Mouse (Mus musculus) heart, adult 2 months (tissue): ENCODE data around the gene Anks1. TPM values are rescaled to one million over a fixed set of nuclear protein-coding genes. Genes with fewer than 3 reads are reported as not detected.

Source experiments
- DNase-seq, 2 experiments: peaks; one replicate each; pipeline ENCODE4 v3.0.0; 2021
- H3K27ac ChIP-seq: fragments of 200-600 bp; 2 replicates; pipeline ENCODE4 v1.8.1; 2022
- H3K27me3 ChIP-seq: fragments of 200-500 bp; 2 replicates; pipeline ENCODE4 v1.6.1; 2012; ENCODE audit warnings: mild to moderate bottlenecking, low read length, inconsistent platforms, mixed read lengths; ENCODE audit not compliant: control insufficient read depth, insufficient read depth
- H3K36me3 ChIP-seq: fragments of 200-500 bp; 2 replicates; pipeline ENCODE4 v1.6.1; 2012; ENCODE audit warnings: low read length, inconsistent platforms; ENCODE audit not compliant: control insufficient read depth, insufficient read depth
- H3K4me1 ChIP-seq: fragments of 200-500 bp; 2 replicates; pipeline ENCODE4 v1.6.1; 2011; ENCODE audit warnings: low read length; ENCODE audit not compliant: control insufficient read depth, insufficient read depth
- H3K4me3 ChIP-seq: fragments of 200-600 bp; 2 replicates; pipeline ENCODE4 v1.8.1; 2022
- H3K79me2 ChIP-seq: fragments of 200-500 bp; replicated peaks from 2 replicates; pipeline ENCODE4 v1.6.1; 2012; ENCODE audit warnings: mild to moderate bottlenecking, inconsistent platforms, low read length, moderate library complexity, mixed read lengths; ENCODE audit not compliant: control insufficient read depth, insufficient read depth
- H3K9ac ChIP-seq: fragments of 200-500 bp; 2 replicates; pipeline ENCODE4 v1.6.1; 2012; ENCODE audit warnings: low read depth, mild to moderate bottlenecking, control low read depth, inconsistent platforms, low read length, mixed read lengths
- CTCF ChIP-seq: fragments of 200-600 bp; IDR thresholded peaks from 2 replicates; pipeline ENCODE4 v1.8.1; 2022; ENCODE audit warnings: antibody characterized with exemption, mild to moderate bottlenecking, moderate library complexity
- EP300 ChIP-seq: fragments of 200-500 bp; IDR thresholded peaks from 2 replicates; pipeline ENCODE4 v1.6.1; 2011; ENCODE audit warnings: low read depth, low read length, control low read depth; ENCODE audit not compliant: insufficient read depth
- POLR2A ChIP-seq: fragments of 200-500 bp; IDR thresholded peaks from 2 replicates; pipeline ENCODE4 v1.6.1; 2011; ENCODE audit warnings: mild to moderate bottlenecking, low read depth, low read length, control low read depth; ENCODE audit not compliant: insufficient read depth
- WGBS: fragments of 180-500 bp; shearing (Covaris S2); methylation state at CpG from one replicate; pipeline ENCODE4 v1.1.7; 2018; 5-methylcytosine and 5-hydroxymethylcytosine counted together
- intact Hi-C: fragments of 180-260 bp; cut with DNase I; formaldehyde crosslinking; loops from one replicate; pipeline ENCODE4 v1.15.1; 2025
- polyA plus RNA-seq: library from polyadenylated mRNA; depleted of rRNA; stranded (reverse); fragments of >200 nt; gene quantifications from 2 replicates; pipeline ENCODE4 v1.2.3, GENCODE M21; 2012
- total RNA-seq, 2 experiments: library from RNA; stranded (reverse); gene quantifications; 2 replicates each; pipeline ENCODE4 v1.2.3; 2021

The Anks1 gene
- total and polyA plus RNA-seq, 3 experiments: 51.6 to 76.4 (median 64.4) TPM

DNA sequence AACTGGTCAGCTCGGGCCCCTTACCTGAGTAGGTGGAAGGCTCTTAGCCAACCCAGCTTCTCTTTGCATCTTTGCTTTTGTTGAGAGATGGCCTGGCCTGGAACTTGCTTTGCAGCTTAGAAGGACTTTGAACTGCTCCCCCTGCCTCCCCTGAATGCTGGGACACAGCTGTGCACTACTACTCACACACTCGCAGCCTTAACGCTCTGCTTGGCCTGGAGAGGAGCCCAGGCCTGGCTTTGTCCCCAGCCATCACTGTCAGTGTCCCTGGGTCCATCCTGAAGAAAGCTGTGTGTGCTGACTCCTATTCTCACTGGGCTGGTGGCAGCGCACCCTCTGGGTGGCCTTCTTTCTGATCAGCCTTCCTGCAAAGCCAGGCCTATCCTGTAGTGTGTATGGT, 11.6 kb downstream of the Anks1 start:
- TF ChIP-seq EP300 (no peak), POLR2A (no peak), CTCF (no peak)
- WGBS: 53% methylated on average over 4 of the region's 4 CpGs

DNA sequence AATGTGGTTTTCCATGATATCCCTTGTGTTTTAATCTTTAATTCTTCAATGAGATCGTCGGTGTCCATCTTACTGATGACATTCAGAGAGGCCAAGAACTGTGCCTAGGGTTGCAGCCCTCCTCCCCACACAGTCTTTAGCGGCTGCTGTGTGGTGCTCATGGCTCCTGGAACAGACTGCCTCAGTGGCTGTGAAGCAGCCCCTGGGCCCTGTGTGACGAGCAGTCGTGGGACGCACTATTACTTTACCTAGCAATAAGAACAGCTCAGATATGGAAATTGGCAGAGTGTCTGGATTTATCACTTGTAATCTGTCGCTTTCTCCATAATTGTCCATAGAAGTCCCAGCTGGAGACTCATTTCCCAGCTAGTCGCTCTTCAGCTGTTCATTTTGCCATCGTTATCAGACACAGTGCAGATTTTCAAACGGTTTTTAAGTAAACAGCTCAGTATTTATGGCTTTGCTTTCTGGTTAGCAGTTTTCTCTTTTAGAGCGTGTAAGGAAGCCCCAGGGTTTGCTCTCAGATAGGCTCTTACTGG, 13.1 kb downstream of the Anks1 start:
- H3K9ac ChIP-seq: no peak overlapping the region
- no peak for TF ChIP-seq POLR2A
- TF ChIP-seq CTCF: no peak
- no peak for TF ChIP-seq EP300

More for the DNA sequence above, 11.6 kb downstream of the Anks1 start:
- no peaks in the 10 kb centered on the region; the same call in none of the 2 replicates for H3K36me3 ChIP-seq
- peak in 1 of 2 experiments; percentile 35 for DNase-seq
- peaks cover 7% of the 10 kb centered on the region for H3K4me1 ChIP-seq
- H3K4me3 ChIP-seq: no peak overlapping the region
- intact Hi-C loops: no loop called here
- no peaks in the 10 kb centered on the region for H3K27me3 ChIP-seq
- H3K27ac ChIP-seq: no peak overlapping the region
- H3K79me2 ChIP-seq: peaks cover 5% of the 10 kb centered on the region
- no peak overlapping the region for H3K9ac ChIP-seq

DNA sequence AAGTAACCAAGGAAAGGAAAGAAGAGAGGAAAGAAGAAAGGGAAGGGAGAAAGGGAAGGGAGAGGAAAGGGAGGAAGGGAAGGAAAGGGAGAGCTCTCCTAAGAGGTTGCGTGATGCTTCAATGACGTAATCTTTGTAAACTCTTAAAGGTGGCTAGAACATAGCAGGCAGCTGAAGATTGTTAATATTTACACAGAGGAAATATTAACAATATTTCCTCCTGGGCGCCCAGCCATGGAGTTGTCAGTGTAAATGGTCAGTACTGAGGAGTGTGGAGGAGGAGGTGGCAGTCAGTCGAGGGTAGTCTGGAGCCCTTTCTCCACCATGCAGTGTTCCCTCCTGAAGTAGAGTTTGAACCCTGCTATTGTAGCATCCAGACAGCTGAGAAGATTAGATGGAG, 15.9 kb downstream of the Anks1 start:
- peaks cover 6% of the 10 kb centered on the region for H3K79me2 ChIP-seq
- TF ChIP-seq CTCF (no peak), EP300 (no peak), POLR2A (no peak)
- 60% methylated on average over 4 of the region's 4 CpGs for WGBS
- no peak overlapping the region for H3K9ac ChIP-seq
- no peak for DNase-seq
- peaks cover 14% of the 10 kb centered on the region for H3K4me1 ChIP-seq
- no peaks in the 10 kb centered on the region for H3K27me3 ChIP-seq
- intact Hi-C loops: no loop called here
- no peaks in the 10 kb centered on the region for H3K36me3 ChIP-seq
- H3K4me3 ChIP-seq: no peak overlapping the region
- no peak overlapping the region for H3K27ac ChIP-seq

More for the DNA sequence above, 13.1 kb downstream of the Anks1 start:
- H3K27me3 ChIP-seq: no peaks in the 10 kb centered on the region
- intact Hi-C loops: no loop called here
- peaks cover 12% of the 10 kb centered on the region for H3K4me1 ChIP-seq
- DNase-seq: no peak
- H3K36me3 ChIP-seq: no peaks in the 10 kb centered on the region; the same call in none of the 2 replicates
- peaks cover 4% of the 10 kb centered on the region for H3K79me2 ChIP-seq
- WGBS: 77% methylated on average over 11 of the region's 11 CpGs
- no peak overlapping the region for H3K4me3 ChIP-seq
- no peak overlapping the region for H3K27ac ChIP-seq

DNA sequence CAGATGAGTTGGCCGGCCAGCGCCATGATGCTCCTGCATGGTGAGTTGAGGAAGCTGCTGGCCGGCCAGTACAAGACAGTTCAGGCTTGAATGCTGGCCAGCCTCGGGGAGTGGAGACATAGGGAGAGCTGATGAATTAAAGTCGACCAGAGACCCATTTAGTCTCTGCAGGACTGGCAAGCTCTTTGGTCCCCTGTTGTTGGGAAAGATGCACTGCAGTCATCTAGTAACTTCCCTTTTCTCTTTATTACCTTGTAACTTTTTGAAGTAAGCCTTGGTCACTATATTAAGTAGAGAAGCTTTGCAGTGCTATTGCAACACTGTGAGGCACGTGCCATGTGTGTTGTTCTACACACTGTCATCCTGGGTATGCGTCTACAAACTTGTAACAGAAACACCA, 16.4 kb downstream of the Anks1 start:
- DNase-seq: no peak
- H3K9ac ChIP-seq: no peak overlapping the region
- H3K4me3 ChIP-seq: no peak overlapping the region
- H3K4me1 ChIP-seq: peaks cover 11% of the 10 kb centered on the region
- intact Hi-C loops: no loop called here
- H3K36me3 ChIP-seq: no peaks in the 10 kb centered on the region
- H3K79me2 ChIP-seq: peaks cover 7% of the 10 kb centered on the region
- no peaks in the 10 kb centered on the region for H3K27me3 ChIP-seq
- H3K27ac ChIP-seq: no peak overlapping the region
- WGBS: 66% methylated on average over 7 of the region's 7 CpGs
- TF ChIP-seq CTCF (0 out of 2 replicates have a peak, but pooled peaks have one; percentile 13), POLR2A (no peak)

GRCm38 (mm10) chr17:27930291-27930690, 21.2 kb downstream of the Anks1 start:
- Histone ChIP-seq H3K36me3 (no peaks in the 10 kb centered on the region), H3K79me2 (peaks cover 9% of the 10 kb centered on the region), H3K27me3 (no peaks in the 10 kb centered on the region), H3K4me3 (no peak overlapping the region), H3K4me1 (peaks cover 14% of the 10 kb centered on the region), H3K27ac (no peak overlapping the region), H3K9ac (no peak overlapping the region)
- TF ChIP-seq CTCF (no peak), POLR2A (no peak), EP300 (no peak)
- 89% methylated on average over 5 of the region's 5 CpGs for WGBS
- DNase-seq: no peak
- intact Hi-C loops: no loop called here

- Histone ChIP-seq H3K27me3 (no peaks in the 10 kb centered on the region), H3K4me1 (peaks cover 10% of the 10 kb centered on the region), H3K79me2 (peaks cover 12% of the 10 kb centered on the region), H3K36me3 (no peaks in the 10 kb centered on the region), H3K4me3 (no peak overlapping the region), H3K9ac (no peak overlapping the region), H3K27ac (no peak overlapping the region)
- DNase-seq: no peak
- 59% methylated on average over 4 of the region's 4 CpGs for WGBS
- intact Hi-C loops: no loop called here
- TF ChIP-seq POLR2A (no peak), CTCF (no peak), EP300 (no peak)
Observed at GRCm38 (mm10) chr17:27931826-27932225, 22.7 kb downstream of the Anks1 start.
